Mouse (Mus musculus) heart, embryonic 13.5 days (tissue): ENCODE results near the gene Spa17. TPM values are rescaled to one million over a fixed set of nuclear protein-coding genes. Genes with fewer than 3 reads are reported as not detected.

Experiments
- ATAC-seq: fragments of 200-750 bp; cut with Nextera tagmentation; 2 replicates; pipeline ENCODE4 v1.8.0; 2017; ENCODE audit warnings: moderate TSS enrichment; ENCODE audit not compliant: insufficient number of reproducible peaks, low FRiP score, low TSS enrichment; ENCODE audit errors: extremely low read depth
- H3K27ac ChIP-seq: fragments of 300-500 bp; sonication (generic); replicated peaks from 2 replicates; pipeline ENCODE4 v1.5.1; 2015; ENCODE audit warnings: moderate library complexity, mild to moderate bottlenecking, inconsistent platforms
- H3K27me3 ChIP-seq: fragments of 300-500 bp; sonication (generic); replicated peaks from 2 replicates; pipeline ENCODE4 v1.6.1; 2015; ENCODE audit warnings: mild to moderate bottlenecking, inconsistent platforms
- H3K36me3 ChIP-seq: fragments of 300-500 bp; sonication (generic); 2 replicates; pipeline ENCODE4 v1.6.1; 2015; ENCODE audit warnings: mild to moderate bottlenecking, inconsistent platforms
- H3K4me1 ChIP-seq: fragments of 300-500 bp; sonication (generic); 2 replicates; pipeline ENCODE4 v1.6.1; 2015; ENCODE audit warnings: inconsistent platforms
- H3K4me2 ChIP-seq: fragments of 300-500 bp; sonication (generic); 2 replicates; pipeline ENCODE4 v1.6.1; 2015; ENCODE audit warnings: inconsistent platforms, mild to moderate bottlenecking, moderate library complexity
- H3K4me3 ChIP-seq: fragments of 300-500 bp; sonication (generic); 2 replicates; pipeline ENCODE4 v1.5.1; 2015; ENCODE audit warnings: moderate library complexity, mild to moderate bottlenecking, inconsistent platforms
- H3K9ac ChIP-seq: fragments of 300-500 bp; sonication (generic); 2 replicates; pipeline ENCODE4 v1.6.1; 2015; ENCODE audit warnings: inconsistent platforms, mild to moderate bottlenecking, moderate library complexity
- H3K9me3 ChIP-seq: fragments of 300-500 bp; sonication (generic); 2 replicates; pipeline ENCODE4 v1.6.1; 2016; ENCODE audit warnings: inconsistent platforms
- WGBS: fragments of 180-500 bp; shearing (Covaris S2); methylation state at CpG from one replicate; pipeline ENCODE4 v1.1.7; 2015; ENCODE audit warnings: mixed read lengths; 5-methylcytosine and 5-hydroxymethylcytosine counted together
- polyA plus RNA-seq: library from polyadenylated mRNA; unstranded; fragments of >200 nt; fragmentation: Nextera tagmentation; extraction: Ambion mirVana; gene quantifications from 2 replicates; pipeline ENCODE4 v1.2.1, GENCODE M21; 2015

Spa17 gene
- polyA plus RNA-seq, 1 experiment from 2014 or later, result 4.3 TPM

DNA sequence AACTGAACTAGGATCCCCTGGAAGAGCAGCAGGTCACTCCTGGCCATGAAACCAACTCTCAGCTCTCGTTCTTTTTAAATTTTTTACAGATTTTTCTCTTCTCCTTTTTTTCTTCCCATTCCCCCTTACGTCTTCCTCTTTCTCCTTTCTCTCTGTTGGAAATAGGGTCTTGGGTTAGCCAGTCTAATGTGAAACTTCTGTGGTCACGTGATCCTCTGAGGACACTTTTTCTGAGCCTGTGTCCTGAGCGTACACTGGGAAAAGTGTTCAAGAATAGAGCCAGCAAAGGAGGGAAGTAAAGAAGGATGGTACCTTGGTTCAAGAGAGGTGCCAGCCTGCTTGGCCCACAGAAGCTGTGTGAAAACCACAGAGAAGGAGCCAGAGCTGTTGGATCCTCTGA, 23.1 kb downstream of the Spa17 start:
- Histone ChIP-seq H3K4me1 (0 out of 2 replicates have a peak, but pooled peaks cover 2% of the 10 kb centered on the region), H3K27me3 (no peaks in the 10 kb centered on the region), H3K4me3 (no peak overlapping the region), H3K36me3 (no peaks in the 10 kb centered on the region), H3K4me2 (no peak overlapping the region), H3K27ac (no peak overlapping the region), H3K9me3 (no peaks in the 10 kb centered on the region), H3K9ac (no peak overlapping the region)
- WGBS, result 74% methylated on average over 4 of the region's 4 CpGs
- ATAC-seq, result no peak

DNA sequence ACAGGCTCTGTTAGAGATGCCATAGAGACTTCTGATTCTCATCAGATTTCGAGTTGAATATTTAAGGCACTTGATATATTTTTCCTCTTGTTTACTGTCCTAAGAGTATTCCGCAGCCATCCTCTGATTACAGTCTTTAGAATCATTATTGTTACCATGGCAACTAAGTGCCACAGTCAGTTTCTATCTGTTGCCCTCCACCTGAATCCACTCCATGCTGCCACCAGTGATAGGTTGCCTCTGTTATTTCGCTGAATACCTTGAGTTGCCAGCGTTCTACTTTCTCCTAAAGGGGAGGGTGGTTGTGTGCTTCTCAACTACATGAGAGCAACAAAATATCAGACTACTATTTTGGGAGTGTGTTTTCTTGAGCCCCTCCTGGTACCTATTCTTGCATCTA, 26.8 kb downstream of the Spa17 start:
- H3K4me2 ChIP-seq, result no peak overlapping the region
- H3K27me3 ChIP-seq, result no peaks in the 10 kb centered on the region
- ATAC-seq, result no peak
- H3K4me1 ChIP-seq, result no peaks in the 10 kb centered on the region
- 71% methylated on average over 4 of the region's 4 CpGs for WGBS
- no peak overlapping the region for H3K9ac ChIP-seq
- no peaks in the 10 kb centered on the region for H3K36me3 ChIP-seq
- no peaks in the 10 kb centered on the region for H3K9me3 ChIP-seq
- H3K27ac ChIP-seq, result no peak overlapping the region
- no peak overlapping the region for H3K4me3 ChIP-seq

DNA sequence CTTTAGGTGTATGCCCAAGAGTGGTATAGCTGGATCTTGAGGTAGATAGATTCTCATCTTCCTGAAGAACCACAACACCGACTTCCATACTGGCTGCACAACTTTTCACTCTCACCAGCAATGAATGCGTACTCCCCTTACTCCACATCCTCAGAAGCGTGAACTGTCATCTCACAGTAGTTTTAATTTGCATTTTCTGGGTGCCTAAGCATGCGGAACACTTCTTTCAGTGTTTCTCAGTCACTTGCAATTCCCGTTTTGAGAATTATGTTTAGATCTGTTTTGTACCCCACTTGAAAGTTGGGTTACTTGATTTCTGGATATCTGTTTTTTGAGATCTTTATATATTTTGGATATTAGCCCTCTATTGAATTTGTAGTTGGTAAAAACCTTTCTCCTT, 29.9 kb downstream of the Spa17 start:
- Histone ChIP-seq H3K27ac (no peak overlapping the region), H3K9me3 (no peaks in the 10 kb centered on the region), H3K4me2 (no peak overlapping the region), H3K4me3 (no peak overlapping the region), H3K9ac (no peak overlapping the region), H3K4me1 (no peaks in the 10 kb centered on the region), H3K36me3 (no peaks in the 10 kb centered on the region), H3K27me3 (no peaks in the 10 kb centered on the region)
- 83% methylated on average over 5 of the region's 5 CpGs for WGBS
- no peak for ATAC-seq

- 26% methylated on average over 14 of the region's 14 CpGs for WGBS
- no peak overlapping the region for H3K9ac ChIP-seq
- no peaks in the 10 kb centered on the region for H3K36me3 ChIP-seq
- H3K27ac ChIP-seq, result no peak overlapping the region
- H3K4me3 ChIP-seq, result peak overlapping the region; percentile 8; the same call in 1 of the 2 replicates
- H3K4me2 ChIP-seq, result peak overlapping the region; percentile 52
- no peak for ATAC-seq
- H3K27me3 ChIP-seq, result peaks cover 14% of the 10 kb centered on the region; the same call in 1 of the 2 replicates
- H3K4me1 ChIP-seq, result peaks cover 21% of the 10 kb centered on the region
- H3K9me3 ChIP-seq, result no peaks in the 10 kb centered on the region
Observed at GRCm38 (mm10) chr9:37576436-37576930, 37.0 kb downstream of the Spa17 start.

GRCm38 (mm10) chr9:37572204-37572876, 41.2 kb downstream of the Spa17 start:
- H3K4me3 ChIP-seq, result no peak overlapping the region
- H3K4me2 ChIP-seq, result no peak overlapping the region
- H3K9me3 ChIP-seq, result no peaks in the 10 kb centered on the region
- H3K36me3 ChIP-seq, result no peaks in the 10 kb centered on the region
- peaks cover 46% of the 10 kb centered on the region for H3K4me1 ChIP-seq
- H3K27me3 ChIP-seq, result peaks cover 14% of the 10 kb centered on the region; the same call in 1 of the 2 replicates
- 17% methylated on average over 3 of the region's 3 CpGs for WGBS
- ATAC-seq, result no peak
- H3K27ac ChIP-seq, result 0 out of 2 replicates have a peak overlapping the region, but pooled peaks have one; percentile 12
- no peak overlapping the region for H3K9ac ChIP-seq

GRCm38 (mm10) chr9:37569231-37569835, 44.2 kb downstream of the Spa17 start:
- ATAC-seq, result no peak
- H3K27ac ChIP-seq, result no peak overlapping the region
- H3K36me3 ChIP-seq, result no peaks in the 10 kb centered on the region
- peaks cover 43% of the 10 kb centered on the region for H3K4me1 ChIP-seq
- H3K4me3 ChIP-seq, result no peak overlapping the region
- WGBS, result 53% methylated on average over 2 of the region's 2 CpGs
- H3K9ac ChIP-seq, result no peak overlapping the region
- H3K27me3 ChIP-seq, result no peaks in the 10 kb centered on the region
- H3K9me3 ChIP-seq, result no peaks in the 10 kb centered on the region
- H3K4me2 ChIP-seq, result no peak overlapping the region

GRCm38 (mm10) chr9:37568605-37569214, 44.8 kb downstream of the Spa17 start:
- peak overlapping the region; percentile 58 for H3K4me2 ChIP-seq
- no peaks in the 10 kb centered on the region for H3K36me3 ChIP-seq
- no peak for ATAC-seq
- WGBS, result 42% methylated on average over 4 of the region's 4 CpGs
- no peaks in the 10 kb centered on the region for H3K9me3 ChIP-seq
- H3K4me3 ChIP-seq, result no peak overlapping the region
- peaks cover 43% of the 10 kb centered on the region for H3K4me1 ChIP-seq
- no peak overlapping the region for H3K9ac ChIP-seq
- no peak overlapping the region for H3K27ac ChIP-seq
- H3K27me3 ChIP-seq, result no peaks in the 10 kb centered on the region

- Histone ChIP-seq H3K4me3 (peak overlapping the region; percentile 14), H3K4me1 (peaks cover 41% of the 10 kb centered on the region), H3K9me3 (no peaks in the 10 kb centered on the region), H3K4me2 (peak overlapping the region; percentile 58), H3K36me3 (no peaks in the 10 kb centered on the region), H3K27me3 (no peaks in the 10 kb centered on the region), H3K9ac (0 out of 2 replicates have a peak overlapping the region, but pooled peaks have one; percentile 16), H3K27ac (no peak overlapping the region)
- WGBS, result 23% methylated on average over 15 of the region's 15 CpGs
- no peak for ATAC-seq
Observed at GRCm38 (mm10) chr9:37567892-37568604, 45.5 kb downstream of the Spa17 start.

DNA sequence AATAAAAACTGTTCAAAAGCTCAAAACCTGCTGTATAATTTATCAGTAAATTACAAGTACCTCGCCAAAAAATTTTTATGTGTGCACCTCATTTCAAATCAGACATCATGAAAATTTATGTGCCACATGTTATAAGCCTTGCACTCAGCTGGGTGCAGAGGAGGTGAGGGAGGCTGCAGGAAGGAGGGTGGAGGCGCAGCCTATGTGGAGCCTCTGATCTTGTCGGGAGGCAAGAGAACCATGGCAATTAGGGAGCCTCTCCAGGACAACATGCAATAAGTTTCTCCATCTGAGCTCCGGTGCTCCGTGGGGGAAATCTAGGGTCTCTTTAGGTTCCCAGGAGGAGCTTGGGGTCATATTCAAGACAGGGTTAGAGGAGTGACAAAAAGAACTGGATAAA, 46.1 kb downstream of the Spa17 start:
- peak overlapping the region; percentile 58; the same call in 1 of the 2 replicates for H3K4me2 ChIP-seq
- no peak for ATAC-seq
- H3K9me3 ChIP-seq, result no peaks in the 10 kb centered on the region
- peaks cover 35% of the 10 kb centered on the region for H3K4me1 ChIP-seq
- peak overlapping the region; percentile 14; the same call in 1 of the 2 replicates for H3K4me3 ChIP-seq
- 46% methylated on average over 5 of the region's 5 CpGs for WGBS
- H3K36me3 ChIP-seq, result no peaks in the 10 kb centered on the region
- no peak overlapping the region for H3K9ac ChIP-seq
- H3K27ac ChIP-seq, result 0 out of 2 replicates have a peak overlapping the region, but pooled peaks have one; percentile 13
- H3K27me3 ChIP-seq, result no peaks in the 10 kb centered on the region

GRCm38 (mm10) chr9:37567019-37567418, 46.5 kb downstream of the Spa17 start:
- no peak for ATAC-seq
- Histone ChIP-seq H3K9me3 (no peaks in the 10 kb centered on the region), H3K27ac (no peak overlapping the region), H3K4me2 (no peak overlapping the region), H3K4me3 (no peak overlapping the region), H3K27me3 (no peaks in the 10 kb centered on the region), H3K4me1 (peaks cover 31% of the 10 kb centered on the region), H3K9ac (no peak overlapping the region), H3K36me3 (no peaks in the 10 kb centered on the region)
- 74% methylated on average over 2 of the region's 2 CpGs for WGBS

DNA sequence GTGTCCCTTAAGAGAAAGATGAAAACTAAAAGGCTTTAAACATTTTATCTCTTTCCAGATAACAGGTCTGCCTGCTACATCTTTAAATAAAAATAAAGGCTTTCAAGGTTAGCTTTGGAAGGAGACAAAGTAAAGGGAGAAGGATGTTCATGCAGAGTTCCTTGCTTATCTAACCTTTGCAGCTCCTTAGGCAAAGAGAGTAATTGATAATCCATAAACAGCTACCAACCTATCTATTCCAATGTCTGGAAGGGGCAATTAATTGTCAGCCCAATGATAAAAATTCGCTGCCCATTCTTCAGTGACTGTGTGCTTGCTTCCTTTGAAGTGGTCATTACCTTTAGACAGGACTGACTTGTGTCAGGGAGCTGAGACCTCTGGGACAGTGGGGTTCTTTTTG, 49.7 kb downstream of the Spa17 start:
- H3K4me3 ChIP-seq, result no peak overlapping the region
- 57% methylated on average over 1 of the region's 1 CpGs for WGBS
- no peak for ATAC-seq
- H3K4me1 ChIP-seq, result peaks cover 15% of the 10 kb centered on the region
- no peak overlapping the region for H3K9ac ChIP-seq
- H3K27ac ChIP-seq, result no peak overlapping the region
- H3K9me3 ChIP-seq, result no peaks in the 10 kb centered on the region
- no peaks in the 10 kb centered on the region for H3K36me3 ChIP-seq
- H3K4me2 ChIP-seq, result no peak overlapping the region
- no peaks in the 10 kb centered on the region for H3K27me3 ChIP-seq
